Mouse (Mus musculus) stomach, postnatal 0 days (tissue): ENCODE data around the gene Fhl3.

Experiments used
- CTCF ChIP-seq: IDR thresholded peaks from 2 replicates; pipeline ENCODE4 v1.5.1; 2016; ENCODE audit warnings: antibody characterized with exemption, low read depth, mild to moderate bottlenecking, moderate library complexity
- EP300 ChIP-seq: optimal IDR thresholded peaks from 2 replicates; pipeline ENCODE3; 2016; ENCODE audit warnings: antibody characterized with exemption

- TF ChIP-seq CTCF (no peak), EP300 (no peak)
Observed at GRCm38 (mm10) chr4:124671583-124671982, 28.9 kb upstream of the Fhl3 start.
